Comparison of ENCODE assay signal across 34 mouse cellular contexts in the genomic region with DNA sequence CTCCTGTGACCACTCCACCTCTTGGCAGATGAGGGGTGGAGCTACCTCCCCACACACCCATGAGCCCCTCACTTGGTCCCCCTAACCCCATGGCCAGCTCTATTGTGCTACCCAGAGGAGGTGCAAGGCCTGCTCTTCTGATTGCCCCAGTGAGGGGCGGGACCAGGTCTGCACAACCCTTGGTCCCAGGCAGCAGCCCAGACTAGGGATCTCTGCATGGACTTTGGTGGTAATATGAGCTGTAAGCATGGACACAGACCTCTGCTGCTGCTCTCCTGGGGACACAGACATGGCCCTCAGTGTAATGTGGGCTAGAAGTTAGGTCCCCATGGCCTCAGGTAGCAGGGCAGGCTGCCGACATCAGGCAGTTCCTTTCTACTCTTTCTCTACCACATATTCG. TPM values are rescaled to one million over a fixed set of nuclear protein-coding genes. Genes with fewer than 3 reads are reported as not detected.
DNase-seq lines count a peak whose midpoint lies in the region; ATAC-seq and TF ChIP-seq lines count a peak whose summit lies in the region.
"Had no signal": no experiment of that assay in that cellular context is flagged by ENCODE, and none has a peak within 500 bp of the region (broad histone marks: within the 10 kb centered on the region; RNA-seq: fewer than 3 reads in every experiment).

No protein-coding gene starts in this region.

- no peak overlapping the region for H3K4me3 ChIP-seq in intestine, embryonic 15.5 days (replicated peaks)
- H3K4me3 ChIP-seq in intestine, postnatal 0 days (ENCODE audit: low read depth, low read length): no peak overlapping the region
- H3K4me3 ChIP-seq in stomach, postnatal 0 days (ENCODE audit: low read depth, low read length): no peak overlapping the region
- H3K4me3 ChIP-seq: embryonic facial prominence, embryonic 13.5 days; forebrain, embryonic 10.5 days; forebrain, embryonic 15.5 days; heart, embryonic 13.5 days; limb, embryonic 12.5 days had no signal

- H3K4me2 ChIP-seq in intestine, embryonic 15.5 days (replicated peaks): no peak overlapping the region
- H3K4me2 ChIP-seq in intestine, postnatal 0 days (replicated peaks; ENCODE audit: low read depth): no peak overlapping the region
- no peak overlapping the region for H3K4me2 ChIP-seq in stomach, postnatal 0 days (replicated peaks; ENCODE audit: low read depth)
- H3K4me2 ChIP-seq: embryonic facial prominence, embryonic 13.5 days; forebrain, embryonic 15.5 days; heart, embryonic 13.5 days; limb, embryonic 12.5 days had no signal

- no peak for TF ChIP-seq EP300 in stomach, postnatal 0 days (optimal IDR thresholded peaks at IDR 0.05)

- peak; percentile 85 for DNase-seq in heart, adult 11 months
- DNase-seq in heart, adult 18-20 months: no peak
- peak; percentile 37 for DNase-seq in testis, postnatal 10 days (ENCODE audit: low spot score)
- no peak for DNase-seq in testis, postnatal 14 days (ENCODE audit: low spot score)
- DNase-seq in stomach, postnatal 0 days (ENCODE audit: low spot score): no peak
- DNase-seq in gastrocnemius, postnatal 14 days: no peak
- DNase-seq: adrenal gland, postnatal 10 days; cerebellum, adult 11-12 months; cerebellum, adult 9-11 months; embryo, embryonic 11 days; gastrocnemius, postnatal 36 days; heart, postnatal 10 days; kidney, adult 18-20 months; layer of hippocampus, postnatal 36 days; midbrain, embryonic 14.5 days; thymus, postnatal 25 days had no signal

- WGBS in intestine, embryonic 15.5 days: 80% methylated on average over 3 of the region's 3 CpGs
- WGBS in intestine, postnatal 0 days: 84% methylated on average over 3 of the region's 3 CpGs
- 85% methylated on average over 3 of the region's 3 CpGs for WGBS in stomach, postnatal 0 days

- peaks cover 7% of the 10 kb centered on the region; the same call in 1 of the 2 replicates for H3K4me1 ChIP-seq in intestine, embryonic 15.5 days (replicated peaks)
- 0 out of 2 replicates have a peak, but pooled peaks cover 5% of the 10 kb centered on the region for H3K4me1 ChIP-seq in intestine, postnatal 0 days (replicated peaks; ENCODE audit: control insufficient read depth, insufficient read depth, low read length)
- H3K4me1 ChIP-seq in stomach, postnatal 0 days (replicated peaks; ENCODE audit: control insufficient read depth, insufficient read depth): no peaks in the 10 kb centered on the region
- H3K4me1 ChIP-seq: forebrain, embryonic 15.5 days had no signal

- no peaks in the 10 kb centered on the region for H3K9me3 ChIP-seq in intestine, embryonic 15.5 days
- H3K9me3 ChIP-seq in intestine, postnatal 0 days (ENCODE audit: control insufficient read depth): no peaks in the 10 kb centered on the region
- H3K9me3 ChIP-seq in stomach, postnatal 0 days (ENCODE audit: control insufficient read depth, low read length): no peaks in the 10 kb centered on the region
- H3K9me3 ChIP-seq: embryonic facial prominence, embryonic 13.5 days; forebrain, embryonic 10.5 days; forebrain, embryonic 15.5 days; G1E; heart, embryonic 13.5 days had no signal

- intact Hi-C loops in gastrocnemius, postnatal 14 days (cut with DNase I; ENCODE audit: low total_unique reads): no loop called here

- no peak for TF ChIP-seq CTCF in intestine, postnatal 0 days (IDR thresholded peaks at IDR 0.05; ENCODE audit: low read depth)
- no peak for TF ChIP-seq CTCF in stomach, postnatal 0 days (IDR thresholded peaks at IDR 0.05; ENCODE audit: low read depth)

- no peak overlapping the region for H3K9ac ChIP-seq in intestine, embryonic 15.5 days
- H3K9ac ChIP-seq in intestine, postnatal 0 days (ENCODE audit: low read depth, low read length): no peak overlapping the region
- no peak overlapping the region for H3K9ac ChIP-seq in stomach, postnatal 0 days (ENCODE audit: low read length)
- H3K9ac ChIP-seq: forebrain, embryonic 15.5 days; heart, embryonic 13.5 days; limb, embryonic 12.5 days; liver, embryonic 14.5 days had no signal

- peak; percentile 45; the same call in 1 of the 2 replicates for ATAC-seq in intestine, embryonic 15.5 days
- no peak for ATAC-seq in intestine, postnatal 0 days
- peak; percentile 50; the same call in 1 of the 2 replicates for ATAC-seq in stomach, postnatal 0 days (ENCODE audit: low FRiP score, low TSS enrichment)
- ATAC-seq: forebrain, embryonic 15.5 days; hindbrain, postnatal 0 days; lung, postnatal 0 days had no signal

- no peak overlapping the region for H3K27ac ChIP-seq in intestine, embryonic 15.5 days
- H3K27ac ChIP-seq in intestine, postnatal 0 days (ENCODE audit: low read depth, low read length): no peak overlapping the region
- no peak overlapping the region for H3K27ac ChIP-seq in stomach, postnatal 0 days (replicated peaks)
- H3K27ac ChIP-seq: embryonic facial prominence, embryonic 13.5 days; forebrain, embryonic 10.5 days; forebrain, embryonic 15.5 days; heart, embryonic 13.5 days; hindbrain, postnatal 0 days; kidney, postnatal 0 days; limb, embryonic 12.5 days; liver, embryonic 14.5 days; macrophage had no signal

- no peaks in the 10 kb centered on the region for H3K27me3 ChIP-seq in intestine, embryonic 15.5 days (replicated peaks)
- no peaks in the 10 kb centered on the region for H3K27me3 ChIP-seq in intestine, postnatal 0 days (replicated peaks; ENCODE audit: control insufficient read depth, insufficient read depth, low read length)
- H3K27me3 ChIP-seq in stomach, postnatal 0 days (ENCODE audit: control insufficient read depth, insufficient read depth, low read length): no peaks in the 10 kb centered on the region
- H3K27me3 ChIP-seq: embryonic facial prominence, embryonic 13.5 days; forebrain, embryonic 15.5 days; heart, embryonic 13.5 days; limb, embryonic 12.5 days had no signal

- H3K36me3 ChIP-seq in intestine, embryonic 15.5 days: no peaks in the 10 kb centered on the region
- no peaks in the 10 kb centered on the region for H3K36me3 ChIP-seq in intestine, postnatal 0 days (ENCODE audit: control insufficient read depth, insufficient read depth)
- H3K36me3 ChIP-seq in stomach, postnatal 0 days (ENCODE audit: control insufficient read depth, insufficient read depth, low read length): no peaks in the 10 kb centered on the region
- H3K36me3 ChIP-seq: embryonic facial prominence, embryonic 13.5 days; forebrain, embryonic 10.5 days; forebrain, embryonic 15.5 days; G1E; heart, embryonic 13.5 days; limb, embryonic 12.5 days had no signal

RNA-seq across cellular contexts. Expression of a gene that starts 24.0 kb away (rescaled TPM):
- not detected for total RNA-seq in heart, adult 18-20 months (2021)
- 0.09 TPM in 1 of 2 replicates, not detected in the other for polyA plus RNA-seq in intestine, embryonic 15.5 days (2015; fragmentation: Nextera tagmentation; extraction: Ambion mirVana)
- polyA plus RNA-seq in intestine, postnatal 0 days (2015; fragmentation: Nextera tagmentation; extraction: Ambion mirVana): not detected in 2 replicates
- polyA plus RNA-seq in stomach, postnatal 0 days (2015; fragmentation: Nextera tagmentation; extraction: Ambion mirVana): not detected in 2 replicates
- not detected for total RNA-seq in gastrocnemius, postnatal 14 days (2021)
- total RNA-seq: G1E; gastrocnemius, adult 18-20 months; gastrocnemius, postnatal 36 days; monocyte, adult 5-6 weeks had no signal
- polyA plus RNA-seq: forebrain, embryonic 10.5 days; forebrain, embryonic 15.5 days; G1E; hindbrain, embryonic 11.5 days; kidney, postnatal 0 days; large intestine, adult 2 months; limb, embryonic 12.5 days; lung, postnatal 0 days; macrophage; midbrain, embryonic 14.5 days; neural tube, embryonic 14.5 days had no signal

Comparison
In these comparisons a context has a peak if more than half of its experiments do, and no peak if none do; other contexts are left out.
1. DNase-seq: peak in heart, adult 11 months (single experiment) and testis, postnatal 10 days (single experiment); none in heart, adult 18-20 months (0 of 2), testis, postnatal 14 days (single experiment), stomach, postnatal 0 days (single experiment) and gastrocnemius, postnatal 14 days (single experiment).